ENCODE assay signal across 8 mouse cellular contexts in the genomic region with DNA sequence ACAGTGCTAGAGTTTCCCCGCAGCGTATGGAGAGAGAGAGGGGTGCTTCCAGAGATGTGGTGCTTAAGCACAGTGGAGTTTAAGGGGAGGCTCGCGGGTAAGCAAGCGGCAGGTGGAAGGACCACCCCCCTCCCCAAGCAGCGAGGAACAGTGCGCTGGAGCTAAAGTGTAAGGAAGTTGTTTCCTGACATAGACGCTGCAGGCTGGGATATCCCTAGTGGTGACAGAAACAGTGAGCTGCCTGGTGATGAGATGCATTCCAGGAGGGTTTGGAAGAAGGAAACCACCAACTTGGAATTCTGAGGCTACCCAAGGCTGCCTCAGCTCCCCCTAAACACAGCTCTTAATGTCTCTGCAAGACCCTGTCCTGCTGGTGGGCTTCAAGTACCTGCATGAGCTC. TPM values are rescaled to one million over a fixed set of nuclear protein-coding genes. Genes with fewer than 3 reads are reported as not detected.
A peak's percentile ranks its signal among the peaks of the same experiment; 100 is the strongest.
DNase-seq lines count a peak whose midpoint lies in the region; ATAC-seq and TF ChIP-seq lines count a peak whose summit lies in the region.

No protein-coding gene starts in this region.

- no peak for TF ChIP-seq CTCF in gastrocnemius, adult 2 months (IDR thresholded peaks at IDR 0.05)
- TF ChIP-seq CTCF in ES-Bruce4 (IDR thresholded peaks at IDR 0.05; ENCODE audit: low read depth, low read length) = no peak

- 0 out of 2 replicates have a peak, but pooled peaks have one; percentile 7 for ATAC-seq in granulocyte monocyte progenitor cell, adult 5-6 weeks (replicated peaks; ENCODE audit: poor library complexity, severe bottlenecking)
- no peak for ATAC-seq in liver, embryonic 16.5 days (ENCODE audit: low read depth)

- no peak for TF ChIP-seq EP300 in ES-Bruce4 (IDR thresholded peaks at IDR 0.05; ENCODE audit: insufficient read depth, low read depth, low read length)

- 2% methylated on average over 8 of the region's 8 CpGs for WGBS in liver, embryonic 16.5 days (ENCODE audit: insufficient replicate concordance)

- H3K36me3 ChIP-seq in ES-Bruce4 (ENCODE audit: control insufficient read depth, insufficient read depth, low read length, poor library complexity, severe bottlenecking) = no peaks in the 10 kb centered on the region
- H3K36me3 ChIP-seq in liver, embryonic 16.5 days (ENCODE audit: control insufficient read depth, insufficient read depth) = no peaks in the 10 kb centered on the region

- no peak for DNase-seq in gastrocnemius, adult 2 months
- no peak for DNase-seq in gastrocnemius, postnatal 14 days
- DNase-seq in layer of hippocampus, adult 11-12 months (ENCODE audit: low spot score) = no peak
- no peak for DNase-seq in frontal cortex, postnatal 14 days (ENCODE audit: low spot score in 2 of 2)
- DNase-seq in yolk sac, embryonic 10.5 days (ENCODE audit: low spot score) = no peak

- H3K4me2 ChIP-seq in liver, embryonic 16.5 days (ENCODE audit: low read depth, low read length) = 0 out of 2 replicates have a peak overlapping the region, but pooled peaks have one; percentile 0

- H3K4me3 ChIP-seq in gastrocnemius, adult 2 months = peak overlapping the region; percentile 56
- H3K4me3 ChIP-seq in ES-Bruce4 (ENCODE audit: low read depth, low read length) = peak overlapping the region; percentile 62
- H3K4me3 ChIP-seq in liver, embryonic 16.5 days (ENCODE audit: low read depth, low read length) = no peak overlapping the region

- H3K9ac ChIP-seq in ES-Bruce4 (ENCODE audit: low read depth, poor library complexity, severe bottlenecking) = 0 out of 2 replicates have a peak overlapping the region, but pooled peaks have one; percentile 5
- H3K9ac ChIP-seq in liver, embryonic 16.5 days (ENCODE audit: low read depth, low read length) = no peak overlapping the region

- TF ChIP-seq POLR2A in ES-Bruce4 (IDR thresholded peaks at IDR 0.05; ENCODE audit: insufficient read depth, low read length) = no peak

- no peaks in the 10 kb centered on the region for H3K9me3 ChIP-seq in ES-Bruce4 (replicated peaks; ENCODE audit: control insufficient read depth, insufficient read depth, low read length, poor library complexity, severe bottlenecking)
- no peaks in the 10 kb centered on the region for H3K9me3 ChIP-seq in liver, embryonic 16.5 days (replicated peaks; ENCODE audit: control insufficient read depth, low read length)

- no peaks in the 10 kb centered on the region for H3K27me3 ChIP-seq in ES-Bruce4 (ENCODE audit: control insufficient read depth, insufficient read depth, low read length, poor library complexity, severe bottlenecking)
- peaks cover 24% of the 10 kb centered on the region for H3K27me3 ChIP-seq in liver, embryonic 16.5 days (ENCODE audit: control insufficient read depth, insufficient read depth, low read depth, low read length)

- H3K4me1 ChIP-seq in ES-Bruce4 (ENCODE audit: control insufficient read depth, insufficient read depth, low read length) = no peaks in the 10 kb centered on the region
- no peaks in the 10 kb centered on the region for H3K4me1 ChIP-seq in liver, embryonic 16.5 days (ENCODE audit: control insufficient read depth, low read depth, low read length)

- no peak overlapping the region for H3K27ac ChIP-seq in gastrocnemius, adult 2 months
- H3K27ac ChIP-seq in ES-Bruce4 (ENCODE audit: insufficient read depth, low read length) = no peak overlapping the region
- no peak overlapping the region for H3K27ac ChIP-seq in liver, embryonic 16.5 days (ENCODE audit: low read length)

- intact Hi-C loops in gastrocnemius, adult 2 months (cut with DNase I) = no loop called here
- intact Hi-C loops in gastrocnemius, postnatal 14 days (cut with DNase I; ENCODE audit: low total_unique reads) = no loop called here

RNA-seq across cellular contexts. Expression of a gene that starts 43.2 kb away (rescaled TPM):
- total RNA-seq in gastrocnemius, adult 2 months (2021) = under 1 TPM in 1 of 2 experiments, not detected in 1; 0.14 TPM
- total RNA-seq in gastrocnemius, postnatal 14 days (2021) = not detected
- polyA plus RNA-seq in ES-Bruce4 (2011; ENCODE audit: insufficient read depth, insufficient read length, low read depth, missing spikeins) = not detected in 2 replicates
- total RNA-seq in granulocyte monocyte progenitor cell, adult 5-6 weeks (2014; fragmentation: Nextera tagmentation) = not detected in 2 replicates
- 2.9 TPM in 1 of 2 replicates, not detected in the other for total RNA-seq in granulocyte monocyte progenitor cell, adult 5-6 weeks (2017)
- polyA plus RNA-seq in liver, embryonic 16.5 days (2015; fragmentation: Nextera tagmentation; extraction: Ambion mirVana) = not detected in 2 replicates

RNA-seq across cellular contexts. Expression of a gene that starts 53.4 kb away (rescaled TPM):
- 1 to 10 TPM; 3.1 to 5.5 TPM for total RNA-seq in gastrocnemius, adult 2 months (2021)
- under 1 TPM in 1 of 2 experiments, not detected in 1; 0.59 TPM for total RNA-seq in gastrocnemius, postnatal 14 days (2021)
- not detected in 2 replicates for polyA plus RNA-seq in ES-Bruce4 (2011; ENCODE audit: insufficient read depth, insufficient read length, low read depth, missing spikeins)
- total RNA-seq in granulocyte monocyte progenitor cell, adult 5-6 weeks (2014; fragmentation: Nextera tagmentation) = not detected in 2 replicates
- not detected in 2 replicates for total RNA-seq in granulocyte monocyte progenitor cell, adult 5-6 weeks (2017)
- polyA plus RNA-seq in liver, embryonic 16.5 days (2015; fragmentation: Nextera tagmentation; extraction: Ambion mirVana) = not detected in 2 replicates

RNA-seq across cellular contexts. Expression of a gene that starts 54.8 kb away (rescaled TPM):
- total RNA-seq in gastrocnemius, adult 2 months (2021) = not detected
- not detected for total RNA-seq in gastrocnemius, postnatal 14 days (2021)
- not detected in 2 replicates for polyA plus RNA-seq in ES-Bruce4 (2011; ENCODE audit: insufficient read depth, insufficient read length, low read depth, missing spikeins)
- total RNA-seq in granulocyte monocyte progenitor cell, adult 5-6 weeks (2014; fragmentation: Nextera tagmentation) = not detected in 2 replicates
- total RNA-seq in granulocyte monocyte progenitor cell, adult 5-6 weeks (2017) = not detected in 2 replicates
- polyA plus RNA-seq in liver, embryonic 16.5 days (2015; fragmentation: Nextera tagmentation; extraction: Ambion mirVana) = not detected in 2 replicates
